ENCODE assay signal across 16 mouse cellular contexts in the genomic region with DNA sequence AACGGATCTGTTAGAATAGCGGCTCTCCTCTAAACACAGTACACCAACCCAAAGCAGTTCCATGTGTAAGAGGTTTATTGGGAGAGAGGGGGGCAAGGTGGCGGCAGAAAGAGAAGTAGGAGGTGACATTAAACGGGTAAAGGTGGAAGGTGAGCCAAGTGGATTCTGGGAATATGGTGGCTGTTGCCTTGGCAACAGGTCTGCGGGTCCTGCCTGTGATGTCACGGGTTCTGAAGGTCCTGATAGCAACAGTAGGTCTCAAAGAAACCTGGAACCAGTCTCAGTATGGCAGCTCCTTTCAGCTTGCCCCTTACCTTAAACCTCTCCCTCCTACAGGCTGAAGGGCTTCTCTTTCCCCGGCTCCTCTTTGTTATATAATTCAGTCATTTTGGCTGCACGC. TPM values are rescaled to one million over a fixed set of nuclear protein-coding genes. Genes with fewer than 3 reads are reported as not detected.
"Had no signal": no experiment of that assay in that cellular context is flagged by ENCODE, and none has a peak within 500 bp of the region (broad histone marks: within the 10 kb centered on the region; RNA-seq: fewer than 3 reads in every experiment).

No protein-coding gene starts in this region.

- H3K4me2 ChIP-seq: lung, embryonic 14.5 days; midbrain, embryonic 12.5 days; neural tube, embryonic 12.5 days; stomach, embryonic 15.5 days had no signal

- H3K36me3 ChIP-seq: midbrain, embryonic 12.5 days; neural tube, embryonic 12.5 days; stomach, embryonic 15.5 days had no signal

- DNase-seq: lung, adult 18-20 months; lung, embryonic 14.5 days; lung, postnatal 10 days; midbrain, embryonic 14.5 days; right cerebral cortex, postnatal 14 days; thymus, adult 2 months; thymus, postnatal 14 days; thymus, postnatal 36 days had no signal

- H3K4me3 ChIP-seq: megakaryocyte, embryonic 14.5 days; midbrain, embryonic 12.5 days; neural tube, embryonic 12.5 days; stomach, embryonic 15.5 days had no signal

- H3K27ac ChIP-seq: macrophage; midbrain, embryonic 12.5 days; neural tube, embryonic 12.5 days; stomach, embryonic 15.5 days; stomach, postnatal 0 days had no signal

- H3K27me3 ChIP-seq: megakaryocyte, embryonic 14.5 days; midbrain, embryonic 12.5 days; neural tube, embryonic 12.5 days; stomach, embryonic 15.5 days had no signal

- H3K9me3 ChIP-seq: midbrain, embryonic 12.5 days; neural tube, embryonic 12.5 days; stomach, embryonic 15.5 days had no signal

- H3K9ac ChIP-seq: lung, embryonic 14.5 days; midbrain, embryonic 12.5 days; neural tube, embryonic 12.5 days; stomach, embryonic 15.5 days had no signal

- H3K4me1 ChIP-seq: megakaryocyte, embryonic 14.5 days; midbrain, embryonic 12.5 days; neural tube, embryonic 12.5 days; stomach, embryonic 15.5 days had no signal

RNA-seq across cellular contexts. Expression of gene Wdr95, which starts 25.9 kb away (rescaled TPM):
- total RNA-seq: megakaryocyte progenitor cell, adult 5-6 weeks had no signal
- polyA plus RNA-seq: liver, embryonic 16.5 days; lung, embryonic 14.5 days; macrophage; stomach, postnatal 0 days had no signal
